Mouse (Mus musculus): ENCODE measurements around the gene Podxl.

GRCm38 (mm10) chr6:31517681-31518337, 46.0 kb downstream of the Podxl start:
- TF ChIP-seq CTCF (IDR thresholded peaks at IDR 0.05; ENCODE audit: insufficient read depth, low read depth, low read length) (no peak), POLR2A (IDR thresholded peaks at IDR 0.05; ENCODE audit: insufficient read depth, low read depth, low read length) (no peak)
